Mouse (Mus musculus): ENCODE data around the gene Snph. TPM values are rescaled to one million over a fixed set of nuclear protein-coding genes. Genes with fewer than 3 reads are reported as not detected.
"Not testable (repeated sequence)": the region's sequence is repeated elsewhere in the genome, so short reads cannot be mapped to it uniquely, and the experiment has no call there.

Gene Snph
- polyA plus RNA-seq, 1 experiment from 2014 or later = 4.9 TPM

- ATAC-seq = no peak
- Histone ChIP-seq H3K9ac (no peak overlapping the region), H3K27ac (no peak overlapping the region)
Observed at GRCm38 (mm10) chr2:151629310-151629709, 3.1 kb downstream of the Snph start.

DNA sequence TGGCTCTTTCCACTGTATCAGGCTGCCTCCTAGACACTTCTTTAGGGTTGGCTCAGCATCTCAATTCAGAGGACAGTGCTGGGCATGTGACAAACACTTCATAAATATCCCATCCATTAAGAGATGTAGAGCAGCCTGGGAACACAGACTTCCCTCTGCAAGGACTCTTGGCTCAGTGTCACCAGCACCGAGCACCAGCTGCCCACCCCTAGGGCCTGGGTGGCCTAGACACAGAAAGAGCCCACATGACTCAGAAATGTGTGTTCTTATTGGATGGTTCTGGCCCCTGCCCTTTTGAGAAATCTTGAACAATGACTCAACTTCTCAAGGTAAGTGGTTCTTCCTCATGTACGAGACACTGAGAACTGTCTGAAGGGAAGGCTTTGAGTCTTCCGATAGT lies 4.4 kb downstream of the Snph start:
- Histone ChIP-seq H3K4me3 (no peak overlapping the region), H3K9ac (no peak overlapping the region), H3K9me3 (replicated peaks) (no peaks in the 10 kb centered on the region), H3K27me3 (peaks cover 13% of the 10 kb centered on the region), H3K4me1 (peaks cover 10% of the 10 kb centered on the region), H3K4me2 (no peak overlapping the region), H3K36me3 (ENCODE audit: poor library complexity, severe bottlenecking) (no peaks in the 10 kb centered on the region), H3K27ac (no peak overlapping the region)
- ATAC-seq = no peak
- WGBS = 83% methylated on average over 3 of the region's 3 CpGs

More at GRCm38 (mm10) chr2:151629310-151629709, 3.1 kb downstream of the Snph start:
- peaks cover 10% of the 10 kb centered on the region for H3K4me1 ChIP-seq
- WGBS = 88% methylated on average over 7 of the region's 7 CpGs
- H3K36me3 ChIP-seq (ENCODE audit: poor library complexity, severe bottlenecking) = no peaks in the 10 kb centered on the region
- no peaks in the 10 kb centered on the region for H3K9me3 ChIP-seq (replicated peaks)
- no peak overlapping the region for H3K4me2 ChIP-seq
- no peak overlapping the region for H3K4me3 ChIP-seq
- H3K27me3 ChIP-seq = peaks cover 23% of the 10 kb centered on the region

DNA sequence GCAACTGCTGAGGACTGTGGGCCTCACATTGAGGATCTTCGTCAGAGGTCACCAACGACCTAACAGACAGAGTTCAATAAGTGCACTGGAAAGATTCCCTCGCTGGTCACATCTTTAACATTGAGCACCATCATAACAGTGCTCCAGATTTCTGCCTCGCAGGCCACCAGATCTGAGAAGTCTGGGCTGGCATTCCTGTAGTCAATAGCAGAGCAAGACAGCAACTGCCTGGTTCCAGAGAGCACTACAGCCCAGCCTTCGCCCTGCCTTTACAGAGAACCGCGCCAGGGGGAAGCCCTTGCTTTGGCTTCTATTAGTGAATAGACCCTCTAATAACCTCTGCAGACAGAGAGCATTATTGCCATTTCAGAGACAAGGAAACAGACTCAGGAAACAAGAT lies 6.1 kb downstream of the Snph start:
- WGBS = 90% methylated on average over 7 of the region's 7 CpGs
- Histone ChIP-seq H3K27ac (no peak overlapping the region), H3K4me2 (no peak overlapping the region), H3K9me3 (replicated peaks) (no peaks in the 10 kb centered on the region), H3K27me3 (peaks cover 11% of the 10 kb centered on the region; the same call in 1 of the 2 replicates), H3K4me3 (no peak overlapping the region), H3K9ac (no peak overlapping the region), H3K4me1 (peaks cover 1% of the 10 kb centered on the region), H3K36me3 (ENCODE audit: poor library complexity, severe bottlenecking) (no peaks in the 10 kb centered on the region)
- ATAC-seq = no peak

DNA sequence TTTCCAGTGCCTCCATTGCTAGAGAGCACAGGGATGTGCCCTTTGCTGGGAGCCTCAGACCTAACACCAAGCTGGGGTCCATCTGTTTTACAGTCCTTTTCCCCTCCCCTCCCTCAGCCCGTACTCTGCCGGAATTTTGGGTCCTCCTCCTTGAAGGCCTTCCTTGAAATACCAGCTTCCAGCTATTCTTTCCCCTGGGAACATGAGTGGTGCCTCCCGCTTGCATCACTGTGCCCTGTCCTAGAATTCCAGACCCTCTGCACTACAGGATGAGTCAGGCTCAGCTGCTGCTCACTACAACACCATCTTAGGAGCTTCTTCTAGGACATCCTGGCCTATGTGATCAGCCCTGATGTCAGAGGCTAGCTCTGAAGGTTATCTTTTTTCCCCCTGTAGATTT lies 8.6 kb downstream of the Snph start:
- H3K36me3 ChIP-seq (ENCODE audit: poor library complexity, severe bottlenecking) = no peaks in the 10 kb centered on the region
- no peaks in the 10 kb centered on the region for H3K4me1 ChIP-seq
- 77% methylated on average over 3 of the region's 3 CpGs for WGBS
- no peak overlapping the region for H3K27ac ChIP-seq
- no peaks in the 10 kb centered on the region for H3K27me3 ChIP-seq
- H3K9ac ChIP-seq = no peak overlapping the region
- H3K9me3 ChIP-seq (replicated peaks) = no peaks in the 10 kb centered on the region
- no peak overlapping the region for H3K4me2 ChIP-seq
- H3K4me3 ChIP-seq = no peak overlapping the region
- ATAC-seq = no peak

DNA sequence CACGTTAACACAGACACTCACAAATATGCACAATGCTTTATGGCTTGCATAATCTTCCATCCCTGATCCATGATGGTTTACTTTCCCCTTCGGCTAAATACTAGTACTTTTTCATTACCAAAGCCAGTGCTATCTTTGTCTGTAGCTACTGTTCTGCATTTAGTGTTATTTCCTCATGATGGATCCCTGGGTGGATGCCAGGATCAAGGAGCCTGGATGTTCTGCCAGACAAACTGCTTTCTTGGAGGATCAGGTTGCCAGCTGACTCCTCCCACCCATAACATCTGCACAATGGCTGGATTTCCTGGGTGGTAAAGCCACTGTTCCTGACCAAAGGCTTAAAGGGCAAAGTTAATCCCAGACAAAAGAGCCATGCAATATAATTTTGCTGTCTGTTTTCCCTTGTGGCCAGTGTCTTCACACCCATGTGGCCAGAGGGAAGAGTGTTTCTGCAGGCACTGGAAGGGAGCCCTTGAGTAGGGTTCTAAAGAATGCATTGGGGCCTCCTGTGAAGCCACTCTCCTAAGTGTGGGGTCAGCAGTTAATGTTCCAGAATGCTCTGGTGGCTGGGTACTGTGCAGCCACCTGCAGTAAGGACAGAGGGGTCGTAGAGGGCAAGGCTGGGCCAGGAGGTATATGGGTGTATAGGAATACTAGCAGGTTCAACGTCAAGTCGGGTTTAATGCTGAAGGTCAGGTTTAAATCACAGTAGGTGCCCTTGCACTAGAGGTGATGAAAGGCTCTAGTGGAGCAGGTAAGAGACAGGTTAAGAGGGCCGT lies 15.7 kb downstream of the Snph start:
- Histone ChIP-seq H3K4me1 (peaks cover 6% of the 10 kb centered on the region; the same call in 1 of the 2 replicates), H3K4me2 (no peak overlapping the region), H3K27ac (no peak overlapping the region), H3K9ac (no peak overlapping the region), H3K27me3 (no peaks in the 10 kb centered on the region), H3K9me3 (replicated peaks) (no peaks in the 10 kb centered on the region), H3K36me3 (ENCODE audit: poor library complexity, severe bottlenecking) (no peaks in the 10 kb centered on the region), H3K4me3 (no peak overlapping the region)
- ATAC-seq = no peak
- WGBS = 65% methylated on average over 6 of the region's 6 CpGs

GRCm38 (mm10) chr2:151615779-151616178 lies 16.6 kb downstream of the Snph start:
- H3K27ac ChIP-seq; H3K36me3 ChIP-seq (ENCODE audit: poor library complexity, severe bottlenecking); H3K4me2 ChIP-seq; H3K27me3 ChIP-seq; H3K9me3 ChIP-seq (replicated peaks); H3K9ac ChIP-seq; ATAC-seq; H3K4me1 ChIP-seq; H3K4me3 ChIP-seq: not testable (repeated sequence)
- WGBS = 70% methylated on average over 8 of the region's 8 CpGs

- Histone ChIP-seq H3K9ac (no peak overlapping the region), H3K27me3 (no peaks in the 10 kb centered on the region), H3K4me3 (no peak overlapping the region), H3K4me2 (no peak overlapping the region), H3K36me3 (ENCODE audit: poor library complexity, severe bottlenecking) (no peaks in the 10 kb centered on the region), H3K27ac (no peak overlapping the region), H3K9me3 (replicated peaks) (no peaks in the 10 kb centered on the region), H3K4me1 (peaks cover 18% of the 10 kb centered on the region)
- no peak for ATAC-seq
- WGBS = 34% methylated on average over 3 of the region's 3 CpGs
Observed at GRCm38 (mm10) chr2:151609974-151610373, 22.4 kb downstream of the Snph start.

DNA sequence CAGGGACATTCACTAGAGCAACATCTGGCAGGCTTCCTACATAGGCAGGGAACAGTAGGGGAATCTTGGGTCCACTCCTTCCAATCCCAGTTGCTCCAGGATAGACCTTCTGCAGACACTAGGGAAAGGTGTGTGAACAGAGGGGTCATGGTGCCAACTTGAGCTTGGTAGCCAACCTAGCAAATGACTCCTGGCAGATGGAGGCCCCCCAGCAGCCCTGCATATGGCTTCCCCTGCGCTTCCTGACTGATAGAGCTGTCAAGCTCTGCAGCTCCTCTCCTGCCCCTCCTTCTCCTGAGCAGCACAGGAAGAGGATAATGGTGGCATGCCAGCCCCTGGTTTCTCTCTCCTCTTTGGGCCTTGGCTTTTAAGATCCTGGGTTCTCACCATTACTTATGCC lies 24.0 kb downstream of the Snph start:
- no peak overlapping the region for H3K4me3 ChIP-seq
- 86% methylated on average over 1 of the region's 1 CpGs for WGBS
- H3K9ac ChIP-seq = no peak overlapping the region
- H3K27ac ChIP-seq = no peak overlapping the region
- H3K36me3 ChIP-seq (ENCODE audit: poor library complexity, severe bottlenecking) = no peaks in the 10 kb centered on the region
- H3K4me1 ChIP-seq = peaks cover 33% of the 10 kb centered on the region
- no peaks in the 10 kb centered on the region for H3K27me3 ChIP-seq
- no peaks in the 10 kb centered on the region for H3K9me3 ChIP-seq (replicated peaks)
- no peak overlapping the region for H3K4me2 ChIP-seq
- ATAC-seq = no peak

- H3K36me3 ChIP-seq (ENCODE audit: poor library complexity, severe bottlenecking) = no peaks in the 10 kb centered on the region
- H3K4me2 ChIP-seq = 0 out of 2 replicates have a peak overlapping the region, but pooled peaks have one; percentile 10
- peak; percentile 60 for ATAC-seq
- H3K9ac ChIP-seq = no peak overlapping the region
- peaks cover 38% of the 10 kb centered on the region for H3K4me1 ChIP-seq
- no peaks in the 10 kb centered on the region for H3K27me3 ChIP-seq
- no peak overlapping the region for H3K4me3 ChIP-seq
- WGBS = 37% methylated on average over 11 of the region's 11 CpGs
- H3K27ac ChIP-seq = no peak overlapping the region
- no peaks in the 10 kb centered on the region for H3K9me3 ChIP-seq (replicated peaks)
Observed at GRCm38 (mm10) chr2:151605437-151605987, 26.9 kb downstream of the Snph start.

- H3K4me3 ChIP-seq = no peak overlapping the region
- H3K27me3 ChIP-seq = no peaks in the 10 kb centered on the region
- 6% methylated on average over 4 of the region's 4 CpGs for WGBS
- peak; percentile 59 for ATAC-seq
- H3K9me3 ChIP-seq (replicated peaks) = no peaks in the 10 kb centered on the region
- H3K27ac ChIP-seq = peak overlapping the region; percentile 31; the same call in 1 of the 2 replicates
- H3K36me3 ChIP-seq (ENCODE audit: poor library complexity, severe bottlenecking) = no peaks in the 10 kb centered on the region
- no peak overlapping the region for H3K9ac ChIP-seq
- peaks cover 30% of the 10 kb centered on the region for H3K4me1 ChIP-seq
- no peak overlapping the region for H3K4me2 ChIP-seq
Observed at GRCm38 (mm10) chr2:151603630-151604029, 28.8 kb downstream of the Snph start.

DNA sequence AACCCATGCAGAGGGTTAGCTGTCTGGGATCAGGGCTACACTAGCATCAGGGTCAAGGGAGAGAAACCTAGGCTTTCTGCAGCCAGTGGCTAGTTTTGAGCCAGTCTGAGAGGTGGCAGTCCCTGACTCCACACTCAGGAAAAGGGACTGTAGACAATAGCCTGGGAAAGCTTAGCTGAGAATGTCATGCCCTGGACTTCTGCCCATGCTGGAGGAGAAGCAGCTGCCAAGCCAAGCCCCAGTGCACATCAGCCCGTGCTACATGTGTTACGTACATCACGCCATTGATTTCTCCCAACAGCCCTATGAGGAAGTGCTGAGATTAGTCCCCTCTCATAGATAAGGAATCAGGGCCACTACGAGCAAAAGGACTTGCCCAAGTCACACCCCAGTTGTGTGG lies 30.3 kb downstream of the Snph start:
- Histone ChIP-seq H3K36me3 (ENCODE audit: poor library complexity, severe bottlenecking) (no peaks in the 10 kb centered on the region), H3K4me1 (peaks cover 30% of the 10 kb centered on the region), H3K9me3 (replicated peaks) (no peaks in the 10 kb centered on the region), H3K9ac (no peak overlapping the region), H3K27ac (no peak overlapping the region), H3K4me3 (no peak overlapping the region), H3K4me2 (no peak overlapping the region), H3K27me3 (no peaks in the 10 kb centered on the region)
- ATAC-seq = no peak
- WGBS = 88% methylated on average over 4 of the region's 4 CpGs

DNA sequence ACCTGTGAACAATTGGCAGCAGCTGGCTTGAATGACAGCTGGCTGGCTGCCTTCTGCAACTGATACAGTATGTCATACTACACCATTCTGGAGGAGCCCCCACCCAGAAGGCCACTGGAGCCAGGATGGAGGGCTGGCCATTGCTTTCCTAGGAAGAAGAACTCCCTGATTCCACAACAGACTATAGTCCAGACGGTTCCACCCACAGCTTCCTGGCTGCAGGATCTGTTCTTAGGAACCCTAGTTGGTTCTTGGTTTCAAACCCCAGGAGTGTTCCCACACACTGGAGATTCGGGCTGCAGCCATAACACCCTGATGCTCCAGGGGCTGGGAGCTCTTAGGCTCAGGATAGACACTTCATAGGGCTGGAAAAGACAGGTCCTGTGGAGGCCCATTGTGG lies 34.3 kb downstream of the Snph start:
- Histone ChIP-seq H3K4me1 (peaks cover 1% of the 10 kb centered on the region), H3K4me3 (no peak overlapping the region), H3K9me3 (replicated peaks) (no peaks in the 10 kb centered on the region), H3K27ac (no peak overlapping the region), H3K27me3 (no peaks in the 10 kb centered on the region), H3K4me2 (no peak overlapping the region), H3K36me3 (ENCODE audit: poor library complexity, severe bottlenecking) (no peaks in the 10 kb centered on the region; the same call in 1 of the 2 replicates), H3K9ac (no peak overlapping the region)
- WGBS = 87% methylated on average over 2 of the region's 2 CpGs
- ATAC-seq = no peak

All from forebrain, embryonic 13.5 days (tissue).